Mouse (Mus musculus) right cerebral cortex, postnatal 25 days (tissue): ENCODE measurements at regions not wholly inside any gene's neighbourhood (a gene's known extent, or its start where the extent isn't known, plus 50 kb on each side); places are given as distances from the start of the nearest gene placed in this dataset.
A peak's percentile ranks its signal among the peaks of the same experiment; 100 is the strongest.

Source experiments
- DNase-seq: peaks from one replicate; pipeline ENCODE4 v3.0.0; 2022

DNA sequence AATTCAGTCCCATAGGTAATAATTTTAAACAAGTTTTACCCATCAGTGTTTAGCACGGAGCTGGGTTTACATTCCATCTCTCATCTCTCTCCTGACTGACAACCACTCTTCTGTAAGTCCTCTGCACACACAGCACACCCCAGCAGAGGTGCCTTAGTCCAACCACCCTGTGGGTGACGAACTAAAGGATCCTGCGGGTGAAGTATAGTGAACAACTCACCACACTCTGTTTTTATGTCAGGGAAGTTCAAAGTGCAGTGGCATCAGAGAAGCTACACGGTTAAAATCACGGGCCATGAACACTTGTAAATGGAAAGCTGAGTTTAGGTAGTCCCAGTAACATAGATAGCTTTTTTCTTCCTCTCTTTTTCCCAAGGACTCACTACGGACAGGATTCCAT is 157.1 kb downstream of the Dyrk2 start:
- no peak for DNase-seq

DNA sequence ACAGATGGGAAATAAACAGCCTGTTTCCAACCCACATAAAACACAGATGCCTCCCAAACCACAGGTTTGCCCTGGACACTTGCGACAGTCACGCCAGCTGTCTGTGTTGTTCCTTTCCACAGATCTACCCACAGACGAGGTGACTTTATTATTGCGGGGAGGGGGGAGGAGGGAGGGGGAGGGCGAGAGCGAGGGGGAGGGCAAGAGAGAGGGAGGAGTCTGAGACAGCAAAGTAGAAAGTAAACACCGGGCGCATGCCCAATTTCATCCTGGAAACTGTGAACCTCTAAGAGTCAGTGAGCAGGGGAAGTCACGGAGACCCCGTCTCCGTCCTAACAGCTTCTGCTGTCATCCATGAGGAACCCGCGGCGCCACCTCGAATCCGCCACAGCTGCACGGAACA is 155.8 kb downstream of the Dyrk2 start:
- peak; percentile 8 for DNase-seq

DNA sequence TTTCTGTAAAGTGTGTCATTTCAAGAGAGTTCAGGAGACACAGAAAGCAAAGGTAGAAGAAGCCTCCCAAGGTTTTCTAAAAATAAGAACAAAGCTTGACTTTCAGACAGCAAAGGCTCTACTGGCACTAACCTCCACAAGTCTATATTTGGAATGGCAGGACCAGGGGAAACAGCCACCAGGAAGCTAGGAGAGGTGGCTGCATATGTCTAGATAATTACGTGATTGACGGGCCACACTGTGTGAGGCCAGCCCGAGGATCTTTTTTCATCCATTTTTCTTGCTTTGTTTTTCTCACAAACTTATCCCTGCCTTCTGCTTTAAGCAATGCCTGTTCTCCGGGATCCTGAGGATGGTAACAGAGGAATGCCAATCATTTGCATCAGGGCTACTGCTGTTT is 155.4 kb downstream of the Dyrk2 start:
- DNase-seq, result no peak

DNA sequence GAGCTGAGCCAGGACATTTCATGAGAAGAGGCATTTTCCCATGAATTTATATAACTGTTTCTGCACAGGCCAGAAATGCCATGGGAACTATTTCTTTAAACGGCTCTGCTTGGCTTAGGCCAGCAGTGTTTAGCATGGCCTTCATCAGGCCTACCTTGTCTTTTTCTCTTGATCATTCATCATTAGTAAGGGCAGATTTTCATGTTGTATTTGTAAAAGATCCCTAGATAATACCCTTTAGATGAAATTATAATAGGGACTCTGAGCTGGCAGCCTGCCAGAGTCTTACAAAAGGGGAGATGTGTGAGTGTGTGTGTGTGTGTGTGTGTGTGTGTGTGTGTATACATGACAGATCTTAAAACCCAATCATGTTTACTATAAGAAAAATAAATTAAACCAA is 149.4 kb downstream of the Dyrk2 start:
- no peak for DNase-seq

DNA sequence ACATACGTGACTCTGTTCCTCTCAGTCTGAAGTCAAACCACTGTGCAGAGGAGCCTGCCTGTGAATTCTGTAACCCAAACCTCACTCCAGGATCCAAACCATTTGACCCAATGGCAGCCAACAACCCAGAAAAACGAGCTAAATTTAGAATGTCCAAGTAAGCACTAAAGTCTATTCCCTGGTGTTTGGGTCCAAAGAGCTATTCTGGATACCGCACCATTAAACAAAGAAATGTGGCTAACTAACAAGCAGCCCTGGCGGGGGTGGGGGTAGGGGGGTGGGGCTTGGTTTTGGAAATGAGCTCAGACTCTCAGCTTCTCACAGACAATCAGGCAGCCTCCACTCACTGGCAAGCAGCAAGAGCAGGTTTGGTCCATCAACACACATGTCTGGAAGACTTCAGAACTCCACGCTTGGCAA is 147.9 kb downstream of the Dyrk2 start:
- no peak for DNase-seq

DNA sequence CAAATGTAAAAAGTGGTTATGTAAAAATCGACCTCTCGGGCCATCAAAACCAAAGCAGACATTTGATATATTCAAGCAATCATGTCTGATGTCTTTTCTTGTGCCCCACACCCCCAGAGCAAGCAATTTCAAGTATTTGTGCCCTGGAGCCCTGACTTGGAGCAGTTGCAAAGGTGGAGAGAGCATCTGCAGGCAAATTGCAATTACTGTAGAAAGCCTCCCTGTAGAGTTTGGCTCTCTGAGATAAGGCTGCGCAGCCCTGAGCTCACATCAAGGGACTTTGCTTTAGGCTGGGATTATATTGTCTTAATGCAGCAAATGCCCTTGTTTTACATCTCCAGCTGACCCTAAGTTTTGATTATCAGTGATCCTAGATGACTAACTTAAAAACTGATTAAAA is 147.3 kb downstream of the Dyrk2 start:
- DNase-seq, result no peak

DNA sequence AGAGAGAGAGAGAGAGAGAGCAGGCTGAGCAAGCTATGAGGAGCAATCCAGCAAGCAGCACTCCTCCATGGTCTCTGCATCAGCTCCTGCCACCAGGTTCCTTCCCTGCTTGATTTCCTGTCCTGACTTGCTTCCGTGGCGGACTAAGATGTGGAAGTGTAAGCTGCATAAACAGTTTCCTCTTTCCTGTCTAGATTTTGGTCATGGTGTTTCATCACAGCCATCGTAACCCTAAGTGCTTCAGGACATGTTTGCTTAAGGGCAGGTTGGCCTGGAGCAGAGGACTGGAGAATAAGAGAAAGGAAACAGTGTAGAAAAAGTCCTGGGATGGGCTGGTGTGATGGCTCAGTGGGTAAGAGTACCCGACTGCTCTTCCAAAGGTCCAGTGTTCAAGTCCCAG is 133.9 kb downstream of the Dyrk2 start:
- no peak for DNase-seq

DNA sequence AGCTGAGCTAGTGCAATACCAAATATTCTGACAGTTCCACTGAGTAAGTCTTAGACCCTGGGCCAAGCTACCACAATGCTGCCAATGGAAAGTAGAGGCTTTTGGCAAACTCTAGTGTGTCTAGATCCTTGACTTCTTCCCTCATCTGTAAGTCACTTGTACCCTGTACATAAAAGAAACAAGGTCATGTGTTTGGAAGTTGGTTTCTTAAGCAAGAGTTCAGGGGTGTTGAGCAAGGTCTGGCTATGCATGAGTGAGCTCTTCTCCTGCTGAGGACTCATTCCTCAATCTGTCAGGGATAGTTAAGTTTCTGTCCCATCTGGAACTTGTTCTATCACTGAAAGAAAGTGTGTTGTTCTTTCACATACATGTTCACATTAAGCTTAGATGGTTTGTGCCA is 132.9 kb downstream of the Dyrk2 start:
- DNase-seq, result no peak

DNA sequence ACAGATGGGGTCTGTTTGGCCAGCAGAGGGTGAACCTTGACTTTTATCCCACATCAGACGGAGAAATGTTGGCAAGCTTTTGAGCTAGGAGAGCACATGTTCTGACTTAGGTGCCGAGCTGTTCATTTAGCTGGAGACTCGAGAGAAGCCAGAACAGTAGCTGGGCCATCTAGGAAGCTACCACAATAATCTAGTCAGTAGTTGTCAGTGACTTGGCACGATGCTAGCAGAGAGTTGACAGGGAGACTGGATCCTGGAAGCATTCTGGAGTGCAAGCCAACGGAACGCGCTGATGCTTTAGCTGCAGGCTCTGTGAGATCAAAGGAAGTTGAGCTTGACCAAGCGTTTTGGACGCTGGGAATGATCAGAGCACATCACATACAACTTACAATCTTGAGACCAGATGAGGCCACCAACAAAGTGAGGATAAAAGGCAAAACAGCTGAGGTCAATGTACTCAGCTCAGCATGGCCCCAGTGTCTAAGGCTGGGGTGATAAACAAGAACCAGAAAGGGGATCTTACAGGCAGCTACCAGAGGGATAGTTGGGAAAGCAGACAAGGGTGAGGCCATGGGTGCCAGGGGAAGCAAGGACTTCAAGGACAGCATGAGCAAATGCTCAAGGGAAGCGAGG is 130.0 kb downstream of the Dyrk2 start:
- DNase-seq, result no peak

DNA sequence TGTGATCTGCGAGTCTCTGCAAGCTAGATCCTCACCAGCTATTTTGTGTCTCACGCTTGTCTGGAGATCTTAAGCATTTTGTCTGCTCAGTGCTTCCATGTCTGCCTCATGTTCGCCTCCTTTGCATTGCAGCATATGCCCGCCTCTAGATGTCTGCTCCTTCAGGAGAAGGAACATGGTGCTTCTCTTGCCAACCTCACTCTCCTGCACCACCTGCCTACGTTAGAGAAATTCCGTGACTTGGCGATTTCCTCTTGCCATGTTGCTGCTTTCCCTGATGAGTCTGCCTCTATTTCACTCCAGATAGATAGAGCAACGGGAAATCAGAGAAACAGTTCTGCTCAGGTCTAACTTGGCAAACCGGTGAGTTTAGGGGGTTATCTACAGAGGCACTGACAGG is 126.2 kb downstream of the Dyrk2 start:
- peak; percentile 52 for DNase-seq

DNA sequence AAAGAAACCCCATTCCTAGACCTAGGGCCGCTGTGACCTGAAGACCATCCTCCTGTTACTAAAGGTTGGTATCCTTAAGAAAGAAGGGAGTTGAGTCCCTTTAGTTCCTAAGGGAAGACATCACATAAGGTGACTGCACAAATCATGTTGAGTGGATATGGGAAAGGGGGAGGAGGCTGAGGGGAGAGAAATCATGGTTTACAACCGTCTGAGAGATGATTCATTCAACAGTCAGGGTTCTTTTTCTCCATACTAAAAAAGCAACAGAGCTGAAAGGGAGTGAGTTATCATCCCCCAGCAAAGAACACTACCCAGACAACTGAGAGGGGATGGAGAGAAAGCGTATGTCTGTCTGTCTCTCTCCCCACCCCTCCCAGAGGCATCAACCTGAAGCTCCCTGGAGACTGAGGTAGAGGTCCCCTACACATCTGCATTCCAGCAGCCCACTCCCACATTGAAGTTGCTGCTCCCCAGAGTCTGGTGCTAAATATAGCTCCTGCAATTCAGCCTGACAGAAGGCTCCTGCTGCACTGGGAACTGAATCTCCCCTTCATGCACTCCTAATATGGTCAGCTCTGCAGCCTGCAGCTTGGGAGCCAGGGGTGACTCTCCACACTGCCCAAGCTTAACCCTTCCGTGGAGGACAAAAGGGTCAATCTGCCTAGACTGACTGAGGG is 123.2 kb downstream of the Dyrk2 start:
- DNase-seq, result peak; percentile 58

DNA sequence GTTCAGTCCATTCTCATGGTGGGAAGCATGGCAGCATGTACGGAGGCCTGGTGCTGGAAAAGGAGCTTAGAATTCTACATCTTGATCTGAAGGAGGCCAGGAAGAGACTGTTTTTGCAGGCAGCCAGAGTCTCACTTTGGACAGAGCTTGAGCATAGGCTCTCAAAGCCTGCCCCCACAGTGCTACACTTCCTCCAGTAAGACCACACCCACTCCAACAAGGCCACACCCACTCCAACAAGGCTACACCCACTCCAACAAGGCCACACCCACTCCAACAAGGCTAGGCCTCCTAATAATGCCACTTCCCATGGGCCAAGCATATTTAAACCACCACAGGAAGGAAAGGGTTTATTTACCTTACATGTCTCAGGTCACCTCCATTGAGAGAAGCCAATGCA is 121.0 kb downstream of the Dyrk2 start:
- no peak for DNase-seq

DNA sequence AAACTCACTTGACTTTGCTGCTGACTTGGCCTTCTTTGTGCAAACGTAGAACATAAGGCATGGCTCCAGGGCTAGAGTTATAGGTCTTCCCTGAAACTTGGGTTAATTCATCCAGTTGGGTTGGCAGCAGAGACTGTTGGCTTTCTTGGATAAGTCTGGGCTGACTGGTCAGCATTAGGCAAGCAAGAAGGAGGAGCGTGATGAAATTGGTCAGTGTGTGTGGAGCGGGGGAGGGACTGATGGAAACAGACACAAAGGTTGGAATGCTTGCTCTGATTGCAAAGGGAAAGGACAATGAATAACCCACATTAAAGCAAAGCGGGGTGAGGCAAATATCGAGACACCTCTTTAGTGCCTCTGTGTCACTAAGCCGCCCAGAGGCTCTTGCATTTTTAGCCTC is 120.3 kb downstream of the Dyrk2 start:
- no peak for DNase-seq

DNA sequence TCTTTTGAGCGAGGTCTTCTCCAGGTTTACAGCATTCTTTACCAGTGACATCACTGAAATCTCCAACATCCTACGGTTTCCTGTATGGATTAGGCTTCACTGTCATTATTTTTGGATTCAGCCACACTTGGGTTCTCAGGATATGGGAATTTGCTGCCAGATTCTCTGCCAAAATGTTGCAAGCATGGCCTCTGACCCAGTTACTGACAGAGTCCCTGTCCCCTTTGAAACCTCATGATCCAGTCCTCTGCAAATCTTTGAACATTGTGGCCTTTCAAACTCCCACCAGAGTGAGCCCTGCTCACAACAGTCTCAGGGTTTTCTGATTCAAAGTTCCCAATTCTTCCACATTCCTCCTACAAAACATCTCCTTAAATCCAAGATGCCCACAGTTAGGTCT is 118.9 kb downstream of the Dyrk2 start:
- no peak for DNase-seq

DNA sequence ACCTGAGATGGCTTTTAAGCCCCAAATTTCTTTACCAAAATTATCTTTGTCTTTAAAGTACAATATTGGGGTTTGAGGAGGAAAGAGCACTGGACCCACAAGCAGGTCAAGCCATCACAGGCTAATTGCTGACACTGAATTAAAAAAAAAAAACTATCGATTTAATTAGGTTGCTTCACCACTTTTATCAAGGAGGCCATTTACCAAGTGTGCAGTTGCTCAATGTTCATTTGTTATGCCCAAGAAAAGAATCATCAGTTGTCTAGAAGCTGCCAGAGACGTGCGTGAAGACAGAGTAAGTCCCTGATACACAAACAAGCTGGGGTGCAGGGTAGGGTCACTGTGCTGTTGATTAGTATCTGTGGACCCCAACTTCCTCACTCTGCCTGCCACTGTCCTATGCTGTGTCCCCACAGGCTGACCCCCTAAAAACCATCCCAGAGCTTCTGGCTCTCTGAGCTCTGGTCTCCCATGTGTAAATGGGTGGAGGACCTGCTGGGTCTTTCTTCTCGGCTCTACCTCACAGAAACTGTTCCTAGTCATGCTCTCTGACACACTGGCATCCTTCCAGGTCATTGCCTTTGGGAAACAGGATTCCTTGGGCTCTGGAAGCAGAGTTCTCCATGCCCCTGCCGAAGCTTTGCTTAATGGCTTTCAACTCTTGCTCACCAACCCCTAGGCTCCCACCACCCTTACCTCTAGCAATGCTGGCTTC is 116.8 kb downstream of the Dyrk2 start:
- no peak for DNase-seq

DNA sequence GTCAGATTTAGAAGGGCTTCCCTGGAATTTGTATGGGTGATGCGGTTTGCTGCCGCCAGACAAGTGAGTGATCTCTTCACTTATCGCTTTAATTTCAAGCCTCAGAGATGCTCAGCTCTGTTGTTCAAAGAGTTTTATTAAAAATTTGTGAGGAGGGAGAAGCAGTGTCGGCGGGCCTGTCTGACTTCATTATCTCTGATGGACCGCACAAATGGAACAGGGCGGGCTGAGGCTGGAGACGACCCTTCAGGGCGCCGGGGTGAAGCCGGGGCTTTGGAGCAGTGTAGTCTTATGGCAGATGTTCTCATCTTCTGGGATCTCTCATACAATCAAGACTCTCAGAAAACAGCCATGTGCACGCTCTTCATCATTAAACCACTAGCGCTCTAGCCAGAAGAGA is 115.2 kb downstream of the Dyrk2 start:
- no peak for DNase-seq

DNA sequence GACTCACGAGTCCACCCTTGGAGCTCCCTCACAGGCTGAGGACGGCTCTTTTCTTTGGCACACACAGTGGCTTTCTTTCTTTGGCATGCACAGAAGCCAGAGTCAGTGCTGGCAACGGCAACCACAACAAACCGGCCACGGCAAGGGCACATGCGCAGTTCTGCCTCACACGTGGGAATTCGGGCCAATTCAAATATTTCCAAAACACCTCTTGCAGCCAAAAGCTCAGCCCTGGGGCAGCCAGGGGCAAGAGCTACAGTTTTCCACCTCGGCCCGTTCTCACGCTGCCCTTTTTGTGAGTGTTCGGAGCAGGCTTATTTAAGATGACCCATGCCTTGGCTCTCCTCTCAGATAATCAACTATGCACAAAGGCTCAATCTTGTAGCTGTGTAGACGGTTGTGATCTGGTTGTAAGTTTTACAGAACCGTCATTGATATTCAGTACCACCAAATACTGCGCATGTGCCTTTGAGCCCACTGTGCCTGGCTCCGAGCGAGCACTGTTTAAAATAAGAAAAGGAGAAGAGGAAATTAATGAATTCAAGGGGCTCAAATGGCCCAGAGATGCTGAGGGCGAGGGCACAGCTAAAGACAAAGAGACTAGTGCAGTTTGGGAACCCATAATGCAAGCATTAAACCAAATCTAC is 111.1 kb downstream of the Dyrk2 start:
- no peak for DNase-seq

DNA sequence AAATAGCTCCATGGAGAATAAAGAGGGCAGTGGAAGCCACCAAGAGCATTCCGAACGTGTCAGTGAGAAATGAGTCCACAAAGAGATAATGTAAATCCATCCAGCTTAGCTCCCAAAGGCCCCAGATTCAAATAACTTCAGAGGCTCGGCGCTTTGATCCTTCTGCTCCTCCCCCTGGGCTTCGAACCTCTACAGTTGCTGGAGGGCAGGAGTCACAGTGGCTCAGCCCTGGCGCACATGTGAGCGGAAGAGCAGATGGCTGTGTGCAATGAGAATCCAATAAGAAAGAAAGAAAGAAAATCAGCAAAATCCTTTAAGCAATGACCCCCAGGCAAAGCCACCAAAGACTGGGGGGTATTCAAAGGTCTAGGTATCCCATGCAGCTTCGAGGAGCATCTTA is 109.6 kb downstream of the Dyrk2 start:
- DNase-seq, result no peak

DNA sequence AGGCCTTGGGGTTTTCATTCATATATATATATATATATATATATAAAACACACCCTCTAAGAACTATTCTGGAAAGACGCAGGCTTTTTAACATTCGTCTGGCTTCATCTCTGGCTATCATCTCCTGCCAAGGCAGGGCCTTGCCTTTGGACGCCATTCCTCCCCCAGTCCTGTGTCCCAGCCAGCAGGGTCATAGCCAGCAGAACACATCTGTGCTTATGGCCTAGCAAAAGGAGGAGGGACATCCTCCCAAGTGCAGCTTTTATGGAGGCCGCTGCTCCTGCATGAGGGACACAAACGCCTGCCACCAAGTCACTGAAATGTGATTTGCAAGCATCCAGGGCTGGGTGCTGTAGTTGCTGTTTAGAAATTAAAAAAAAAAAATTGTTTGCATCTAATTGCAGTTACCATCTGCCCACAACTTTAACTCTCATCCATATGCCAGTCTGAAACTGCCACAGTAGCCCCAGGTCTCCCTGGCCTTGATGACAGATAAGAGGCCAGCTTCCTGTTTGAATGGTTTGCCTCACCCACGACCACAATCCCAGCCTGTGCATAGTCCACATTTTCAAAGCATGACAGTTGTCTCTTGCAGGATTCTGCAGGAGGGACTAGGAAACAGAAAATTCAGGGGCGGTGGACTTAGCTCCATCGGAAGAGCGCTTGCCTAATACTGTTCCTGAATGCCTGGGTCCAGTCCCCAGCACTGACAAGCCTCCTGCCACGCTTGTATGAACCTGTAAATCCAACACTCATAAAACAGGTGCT is 108.7 kb downstream of the Dyrk2 start:
- DNase-seq, result no peak

DNA sequence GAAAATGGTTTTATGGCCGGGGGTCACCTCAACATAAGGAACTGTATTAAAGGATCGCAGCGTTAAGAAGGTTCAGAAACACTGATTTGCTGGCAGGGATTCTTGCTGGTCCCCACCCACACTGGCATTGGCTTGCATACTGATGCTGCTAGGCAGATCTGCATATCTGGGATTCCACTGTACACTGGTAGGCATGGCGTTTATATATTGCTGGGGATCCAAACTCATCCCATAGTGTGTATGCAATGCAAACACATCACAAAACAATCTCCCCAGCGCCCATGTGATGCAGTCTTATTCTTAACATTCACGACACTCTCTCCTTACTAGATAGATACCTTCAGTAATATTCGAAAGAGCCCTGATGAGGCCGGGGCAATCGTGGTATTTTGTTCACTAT is 105.0 kb downstream of the Dyrk2 start:
- DNase-seq, result no peak

DNA sequence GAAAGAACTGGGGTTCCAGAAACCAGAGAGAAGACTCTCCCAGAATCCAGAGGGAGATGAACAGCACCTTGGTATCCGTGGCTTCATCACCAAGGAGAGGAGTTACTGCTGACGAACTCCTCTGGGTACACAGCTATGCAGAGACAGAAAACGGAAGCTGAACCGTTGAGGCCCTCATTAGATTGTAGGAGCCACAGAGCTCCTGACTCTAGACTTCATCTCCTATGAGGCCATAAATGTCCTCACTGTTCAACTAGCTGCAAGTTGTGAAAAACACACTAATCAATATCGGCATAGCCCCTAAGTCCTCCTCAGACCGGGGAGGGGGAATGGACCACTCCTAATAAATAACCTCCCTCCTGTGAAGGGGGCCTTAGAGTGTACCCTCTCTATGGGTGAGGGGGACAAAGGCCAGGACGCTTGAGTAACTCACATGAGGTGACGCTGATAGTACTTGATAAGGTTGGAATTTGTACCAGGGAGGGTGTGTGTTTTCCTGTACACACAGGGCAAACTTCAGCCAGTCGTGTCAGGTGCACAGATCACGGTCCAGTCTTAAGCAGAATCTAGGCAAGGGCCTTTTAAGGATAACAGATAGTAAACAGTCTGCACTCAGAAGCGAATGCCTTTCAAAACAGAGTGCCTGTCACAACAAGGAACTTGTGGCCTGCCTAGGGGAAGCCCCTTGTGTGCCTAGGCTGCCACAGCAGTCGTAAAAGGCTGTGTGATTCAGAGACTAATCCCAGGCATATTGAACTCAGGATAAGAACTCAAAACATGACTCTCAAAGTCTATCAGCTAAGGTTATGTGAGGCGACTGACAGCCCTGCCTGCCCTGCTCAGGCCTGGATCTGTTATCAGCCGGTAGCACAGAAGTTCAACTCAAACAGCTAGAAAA is 104.2 kb downstream of the Dyrk2 start:
- no peak for DNase-seq

DNA sequence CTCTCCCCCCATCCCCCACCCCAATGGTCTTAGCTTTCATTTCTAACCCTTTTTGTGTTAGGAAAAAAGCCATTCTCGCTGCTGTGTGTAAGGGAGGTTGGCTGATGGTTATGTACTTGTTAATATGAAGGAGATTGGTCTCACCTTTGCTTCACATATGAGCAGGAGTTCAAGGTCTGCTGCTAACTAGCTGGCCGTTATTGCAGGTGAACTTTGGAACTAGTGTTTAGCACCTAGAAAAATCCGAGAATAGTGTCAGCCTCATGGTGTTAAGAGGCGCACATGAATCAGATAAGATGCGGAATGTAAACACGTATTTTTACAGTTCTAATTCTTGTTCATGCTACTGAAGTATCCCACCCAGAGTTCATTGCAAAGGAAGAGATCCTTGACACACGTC is 103.2 kb downstream of the Dyrk2 start:
- DNase-seq, result no peak
